Mouse (Mus musculus) embryonic facial prominence, embryonic 14.5 days (tissue): ENCODE data around the gene Ccnt1. TPM values are rescaled to one million over a fixed set of nuclear protein-coding genes. Genes with fewer than 3 reads are reported as not detected.
A peak's percentile ranks its signal among the peaks of the same experiment; 100 is the strongest.

Source experiments
- ATAC-seq: fragments of 200-750 bp; cut with Nextera tagmentation; 2 replicates; pipeline ENCODE4 v1.8.0; 2017; ENCODE audit warnings: low read depth, moderate number of reproducible peaks, moderate TSS enrichment
- DNase-seq: peaks from one replicate; pipeline ENCODE4 v3.0.0-alpha.2; 2015; ENCODE audit warnings: low spot score
- H3K27ac ChIP-seq: fragments of 300-500 bp; sonication (generic); replicated peaks from 2 replicates; pipeline ENCODE4 v1.5.1; 2014; ENCODE audit warnings: low read depth, mild to moderate bottlenecking, low read length, moderate library complexity
- H3K27me3 ChIP-seq: fragments of 300-500 bp; sonication (generic); replicated peaks from 2 replicates; pipeline ENCODE4 v1.6.1; 2014; ENCODE audit warnings: low read length; ENCODE audit not compliant: control insufficient read depth, insufficient read depth
- H3K36me3 ChIP-seq: fragments of 300-500 bp; sonication (generic); 2 replicates; pipeline ENCODE4 v1.6.1; 2014; ENCODE audit warnings: low read length, mixed read lengths; ENCODE audit not compliant: control insufficient read depth, insufficient read depth
- H3K4me1 ChIP-seq: fragments of 300-500 bp; sonication (generic); 2 replicates; pipeline ENCODE4 v1.6.1; 2014; ENCODE audit warnings: antibody characterized with exemption, low read length; ENCODE audit not compliant: control insufficient read depth, insufficient read depth
- H3K4me2 ChIP-seq: fragments of 300-500 bp; sonication (generic); 2 replicates; pipeline ENCODE4 v1.6.1; 2014; ENCODE audit warnings: low read depth, mild to moderate bottlenecking, low read length, moderate library complexity, mixed read lengths
- H3K4me3 ChIP-seq: fragments of 300-500 bp; sonication (generic); 2 replicates; pipeline ENCODE4 v1.5.1; 2014; ENCODE audit warnings: low read depth, mild to moderate bottlenecking, low read length
- H3K9ac ChIP-seq: fragments of 300-500 bp; sonication (generic); 2 replicates; pipeline ENCODE4 v1.6.1; 2014; ENCODE audit warnings: low read depth, mild to moderate bottlenecking, low read length, moderate library complexity, mixed read lengths
- H3K9me3 ChIP-seq: fragments of 300-500 bp; sonication (generic); 2 replicates; pipeline ENCODE4 v1.6.1; 2016; ENCODE audit warnings: low read length; ENCODE audit not compliant: control insufficient read depth
- WGBS: fragments of 180-500 bp; shearing (Covaris S2); extraction: QIAGEN DNeasy Blood & Tissue Kit; methylation state at CpG from one replicate; pipeline ENCODE4 v1.1.7; 2014; 5-methylcytosine and 5-hydroxymethylcytosine counted together
- polyA plus RNA-seq: library from polyadenylated mRNA; unstranded; fragments of >200 nt; fragmentation: Nextera tagmentation; extraction: Ambion mirVana; gene quantifications from 2 replicates; pipeline ENCODE4 v1.2.1, GENCODE M21; 2014

The Ccnt1 gene
- polyA plus RNA-seq: 47.9 and 51.3 TPM in 2 replicates

DNA sequence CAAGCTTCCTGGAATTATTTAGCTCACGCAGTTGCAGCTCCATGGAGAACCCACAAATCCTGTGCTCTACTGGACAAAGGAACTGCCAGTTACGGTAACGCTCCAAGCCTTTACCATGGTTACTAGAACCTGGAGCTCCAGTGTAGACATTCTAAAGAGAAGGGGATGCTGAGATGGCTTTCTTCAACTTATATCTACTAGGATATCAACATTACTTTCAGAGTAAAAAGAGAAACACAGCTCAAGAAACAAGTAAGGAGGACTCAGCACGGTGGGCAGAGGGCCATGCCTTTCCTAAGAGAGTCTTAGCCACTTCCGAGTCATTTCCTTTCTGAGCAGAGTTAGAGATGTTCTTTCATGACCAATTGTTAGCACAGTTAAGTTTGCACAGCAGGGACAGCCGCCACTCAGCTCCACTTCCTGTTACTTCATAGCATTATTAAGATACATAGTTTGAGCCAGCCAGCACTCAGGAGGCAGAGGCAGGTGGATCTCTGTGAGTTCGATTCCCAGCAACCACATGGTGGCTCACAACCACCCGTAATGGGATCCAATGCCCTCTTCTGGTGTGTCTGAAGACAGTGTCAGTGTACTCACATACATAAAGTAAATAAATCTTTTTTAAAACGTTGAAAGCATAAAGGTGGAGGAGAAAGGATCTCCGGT, at the start of gene Ccnt1, which contains the start of gene 4930415O20Rik:
Gene Ccnt1, minus strand, starts transcription at position 51 of the 666 bp plus-strand sequence.
Gene 4930415O20Rik, plus strand, starts transcription at position 132 of the 666 bp plus-strand sequence.
- H3K27ac ChIP-seq: no peak within 1 kb of the TSS
- 0 out of 2 replicates have a peak within 1 kb of the TSS, but pooled peaks have one; percentile 14 for H3K9ac ChIP-seq
- H3K27me3 ChIP-seq: no peaks in the 10 kb centered on the region
- H3K36me3 ChIP-seq: no peaks in the 10 kb centered on the region
- WGBS: 84% methylated on average over 10 of the region's 10 CpGs
- no peak for DNase-seq
- no peak for ATAC-seq
- no peaks in the 10 kb centered on the region for H3K9me3 ChIP-seq
- H3K4me3 ChIP-seq: no peak within 1 kb of the TSS
- no peak within 1 kb of the TSS for H3K4me2 ChIP-seq
- H3K4me1 ChIP-seq: peaks cover 9% of the 10 kb centered on the region

DNA sequence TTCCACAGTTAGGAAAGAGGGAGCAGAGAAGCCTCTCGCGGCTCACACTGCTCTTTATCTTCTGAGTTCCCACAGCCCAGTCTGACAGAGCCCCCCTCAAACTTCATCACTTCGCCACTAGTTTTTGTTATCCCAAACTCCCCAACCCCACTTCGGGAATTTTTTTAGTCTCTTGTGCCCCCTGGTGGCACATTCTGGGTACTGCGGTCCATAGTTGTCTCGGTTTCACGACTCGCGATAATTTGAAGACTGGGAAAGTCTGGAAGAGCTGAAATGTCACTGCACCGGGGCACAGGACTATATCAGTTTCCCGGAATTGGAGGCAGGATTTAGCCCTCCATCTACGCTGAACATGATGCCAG, 46.4 kb upstream of the Ccnt1 start:
- Histone ChIP-seq H3K27ac (no peak overlapping the region), H3K27me3 (no peaks in the 10 kb centered on the region), H3K9me3 (no peaks in the 10 kb centered on the region), H3K4me1 (0 out of 2 replicates have a peak, but pooled peaks cover 6% of the 10 kb centered on the region), H3K4me2 (peak overlapping the region; percentile 38), H3K4me3 (no peak overlapping the region), H3K36me3 (no peaks in the 10 kb centered on the region), H3K9ac (no peak overlapping the region)
- peak; percentile 70 for ATAC-seq
- peak; percentile 74 for DNase-seq
- WGBS: 1% methylated on average over 12 of the region's 12 CpGs

DNA sequence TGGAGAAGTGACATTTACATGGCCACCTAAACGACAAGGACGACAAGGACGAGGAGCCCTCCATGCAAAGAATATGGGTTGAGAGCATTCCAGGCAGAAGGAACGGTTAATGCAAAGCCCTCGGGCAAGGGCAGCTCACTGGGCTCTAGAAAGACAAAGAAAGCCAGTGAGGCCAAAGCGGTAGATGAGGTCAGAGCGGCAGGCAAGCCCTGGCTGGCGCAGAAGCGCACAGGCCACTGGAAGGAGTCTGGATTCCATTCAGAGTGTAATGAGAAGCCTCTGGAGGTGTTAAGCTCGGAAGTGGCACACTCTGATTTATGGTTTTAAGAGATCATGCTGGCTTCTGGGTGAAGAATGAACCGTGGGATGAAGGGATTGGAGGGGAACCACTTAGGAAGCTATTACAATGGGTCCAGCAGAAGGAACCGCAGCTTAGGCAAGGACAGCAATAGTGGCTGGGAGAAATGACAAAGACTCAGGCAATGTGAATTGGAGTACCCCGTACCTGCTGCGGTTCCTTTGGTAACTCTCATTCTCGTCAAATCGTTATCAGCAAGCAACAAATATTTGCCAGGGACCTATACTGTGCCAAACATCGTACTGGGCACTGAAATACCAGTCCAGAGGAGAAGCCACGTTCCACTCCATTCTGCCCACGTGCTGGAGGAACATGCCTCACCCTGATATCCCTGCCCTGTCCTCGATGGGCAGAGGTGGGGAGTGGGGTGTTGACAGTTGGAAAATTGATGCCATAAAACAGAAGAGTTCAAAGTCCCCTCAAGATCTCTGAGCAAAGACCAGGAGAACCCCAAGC, 45.8 kb upstream of the Ccnt1 start:
- WGBS: 39% methylated on average over 20 of the region's 20 CpGs
- H3K9me3 ChIP-seq: no peaks in the 10 kb centered on the region
- ATAC-seq (no peak; the same call in 1 of the 2 replicates), DNase-seq (no peak)
- 0 out of 2 replicates have a peak, but pooled peaks cover 6% of the 10 kb centered on the region for H3K4me1 ChIP-seq
- no peak overlapping the region for H3K27ac ChIP-seq
- no peaks in the 10 kb centered on the region for H3K36me3 ChIP-seq
- H3K9ac ChIP-seq: no peak overlapping the region
- H3K27me3 ChIP-seq: no peaks in the 10 kb centered on the region
- no peak overlapping the region for H3K4me3 ChIP-seq
- peak overlapping the region; percentile 38 for H3K4me2 ChIP-seq

DNA sequence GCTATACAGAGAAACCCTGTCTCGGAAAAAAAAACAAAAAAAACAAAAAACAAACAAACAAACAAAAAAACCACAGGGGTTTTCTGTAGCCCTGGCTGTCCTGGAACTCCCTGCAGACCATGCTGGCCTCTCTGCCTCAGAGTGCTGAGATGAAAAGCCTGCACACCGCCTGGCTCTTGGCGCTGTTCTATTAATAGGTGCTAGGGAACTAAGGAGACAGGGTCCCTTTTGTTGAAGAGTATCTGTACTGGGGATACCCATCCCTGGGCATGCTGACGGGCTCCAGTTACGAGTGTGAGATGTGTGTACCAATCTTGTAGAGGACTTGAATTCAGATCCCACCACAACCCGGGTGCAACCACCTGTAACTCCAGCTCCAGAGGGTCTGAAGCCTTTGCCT, 45.0 kb upstream of the Ccnt1 start:
- H3K4me1 ChIP-seq: 0 out of 2 replicates have a peak, but pooled peaks cover 6% of the 10 kb centered on the region
- H3K9ac ChIP-seq: no peak overlapping the region
- DNase-seq (no peak), ATAC-seq (no peak)
- no peak overlapping the region for H3K4me3 ChIP-seq
- no peak overlapping the region for H3K27ac ChIP-seq
- no peaks in the 10 kb centered on the region for H3K9me3 ChIP-seq
- H3K27me3 ChIP-seq: no peaks in the 10 kb centered on the region
- H3K4me2 ChIP-seq: no peak overlapping the region
- WGBS: 68% methylated on average over 6 of the region's 6 CpGs
- no peaks in the 10 kb centered on the region for H3K36me3 ChIP-seq

DNA sequence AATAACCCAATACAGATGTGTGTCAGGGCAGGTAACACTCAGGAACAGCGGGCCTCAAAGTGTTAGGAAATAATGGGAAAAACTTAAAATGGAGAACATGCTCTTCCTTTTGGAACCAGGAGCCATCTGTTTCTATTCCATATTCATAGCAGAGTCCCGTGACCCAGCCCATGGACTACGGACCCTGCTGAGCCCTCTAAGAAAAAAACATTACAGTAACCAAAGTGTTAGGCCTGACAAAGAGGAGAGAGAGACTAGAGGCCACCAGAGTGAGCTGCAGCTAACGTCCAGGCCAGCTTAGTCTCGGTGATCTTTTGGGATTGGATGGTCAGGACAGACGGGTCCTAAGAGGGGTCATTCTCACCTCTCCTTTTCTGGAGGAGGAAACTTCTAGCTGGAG, 44.2 kb upstream of the Ccnt1 start:
- H3K27ac ChIP-seq: 0 out of 2 replicates have a peak overlapping the region, but pooled peaks have one; percentile 2

DNA sequence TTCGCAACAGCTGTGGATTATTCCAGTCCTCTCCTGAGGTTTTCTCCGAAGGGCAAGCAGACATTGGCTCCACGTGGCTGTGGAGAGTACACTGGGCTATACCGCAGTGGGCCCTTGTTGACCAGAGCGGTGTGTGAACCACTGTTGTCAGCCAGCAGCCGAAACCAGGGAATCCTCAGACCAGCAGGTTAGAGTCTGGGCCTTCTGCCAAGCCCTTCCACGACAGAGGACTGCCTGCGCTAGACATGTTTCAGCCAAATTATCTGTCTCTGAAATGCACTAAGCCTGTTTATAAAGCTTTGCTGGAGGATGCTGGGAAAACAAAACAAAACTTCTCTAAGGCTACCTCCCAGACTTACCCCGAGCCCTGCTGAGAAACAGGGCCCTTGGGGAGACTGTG, 43.8 kb upstream of the Ccnt1 start:
- ATAC-seq: no peak
- H3K4me2 ChIP-seq: no peak overlapping the region
- H3K9ac ChIP-seq: no peak overlapping the region
- WGBS: 35% methylated on average over 9 of the region's 9 CpGs
- H3K4me1 ChIP-seq: 0 out of 2 replicates have a peak, but pooled peaks cover 9% of the 10 kb centered on the region
- no peaks in the 10 kb centered on the region for H3K36me3 ChIP-seq
- peak; percentile 77 for DNase-seq
- H3K4me3 ChIP-seq: no peak overlapping the region
- no peaks in the 10 kb centered on the region for H3K27me3 ChIP-seq
- no peaks in the 10 kb centered on the region for H3K9me3 ChIP-seq
- H3K27ac ChIP-seq: 0 out of 2 replicates have a peak overlapping the region, but pooled peaks have one; percentile 11

More for the DNA sequence above, 44.2 kb upstream of the Ccnt1 start:
- 35% methylated on average over 6 of the region's 6 CpGs for WGBS
- ATAC-seq (no peak), DNase-seq (no peak)
- Histone ChIP-seq H3K4me3 (no peak overlapping the region), H3K9ac (no peak overlapping the region), H3K4me1 (0 out of 2 replicates have a peak, but pooled peaks cover 9% of the 10 kb centered on the region), H3K4me2 (no peak overlapping the region), H3K9me3 (no peaks in the 10 kb centered on the region), H3K36me3 (no peaks in the 10 kb centered on the region), H3K27me3 (no peaks in the 10 kb centered on the region)

DNA sequence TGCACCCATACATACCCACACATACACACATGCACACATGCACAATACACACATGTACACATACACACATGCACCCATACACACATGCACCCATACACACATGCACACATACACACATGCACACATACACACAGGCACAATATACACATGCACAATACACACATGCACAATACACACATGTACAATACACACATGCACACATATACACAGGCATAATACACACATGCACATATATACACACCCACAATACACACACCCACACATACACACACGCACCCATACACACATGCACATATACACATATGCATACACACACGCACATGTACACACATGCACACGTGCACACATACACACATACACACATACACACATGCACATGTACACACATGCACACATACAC, 41.5 kb upstream of the Ccnt1 start:
- Histone ChIP-seq H3K4me3 (no peak overlapping the region), H3K27ac (no peak overlapping the region), H3K9ac (no peak overlapping the region), H3K27me3 (no peaks in the 10 kb centered on the region), H3K9me3 (no peaks in the 10 kb centered on the region), H3K4me2 (no peak overlapping the region), H3K4me1 (peaks cover 21% of the 10 kb centered on the region), H3K36me3 (no peaks in the 10 kb centered on the region)
- WGBS: 94% methylated on average over 3 of the region's 3 CpGs
- ATAC-seq: no peak
- no peak for DNase-seq

DNA sequence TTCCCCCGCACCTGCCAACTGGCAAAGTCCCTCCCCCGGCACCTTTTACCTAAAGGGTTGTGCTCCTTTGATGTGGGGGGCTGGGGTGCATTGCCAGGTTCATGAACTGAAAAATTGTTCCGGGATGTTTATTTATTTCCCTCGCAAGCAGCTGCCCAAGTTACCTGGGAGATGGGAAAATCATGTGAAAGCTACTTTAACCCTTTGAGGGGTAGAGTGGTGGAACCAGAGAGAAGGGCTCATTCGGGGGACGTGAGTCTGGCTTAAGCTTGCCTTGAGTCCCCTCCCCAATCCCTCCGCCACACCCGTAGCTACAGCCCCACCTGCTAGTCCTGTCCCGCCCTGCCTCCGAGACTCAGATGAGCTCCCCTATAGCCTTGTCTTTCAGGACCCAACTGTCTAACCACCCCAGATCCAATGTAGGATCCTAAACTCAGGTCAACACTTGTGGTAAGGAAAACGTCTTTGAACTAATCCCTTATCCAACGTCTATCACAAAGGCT, 39.5 kb upstream of the Ccnt1 start:
- peak; percentile 49 for DNase-seq
- Histone ChIP-seq H3K4me3 (peak overlapping the region; percentile 82), H3K9ac (peak overlapping the region; percentile 91), H3K27me3 (no peaks in the 10 kb centered on the region), H3K36me3 (no peaks in the 10 kb centered on the region), H3K27ac (peak overlapping the region; percentile 89), H3K4me2 (peak overlapping the region; percentile 87), H3K9me3 (no peaks in the 10 kb centered on the region), H3K4me1 (peaks cover 25% of the 10 kb centered on the region)
- no peak for ATAC-seq
- WGBS: 5% methylated on average over 12 of the region's 12 CpGs
